Mouse (Mus musculus): ENCODE measurements around the gene Steap3.

The Steap3 gene

DNA sequence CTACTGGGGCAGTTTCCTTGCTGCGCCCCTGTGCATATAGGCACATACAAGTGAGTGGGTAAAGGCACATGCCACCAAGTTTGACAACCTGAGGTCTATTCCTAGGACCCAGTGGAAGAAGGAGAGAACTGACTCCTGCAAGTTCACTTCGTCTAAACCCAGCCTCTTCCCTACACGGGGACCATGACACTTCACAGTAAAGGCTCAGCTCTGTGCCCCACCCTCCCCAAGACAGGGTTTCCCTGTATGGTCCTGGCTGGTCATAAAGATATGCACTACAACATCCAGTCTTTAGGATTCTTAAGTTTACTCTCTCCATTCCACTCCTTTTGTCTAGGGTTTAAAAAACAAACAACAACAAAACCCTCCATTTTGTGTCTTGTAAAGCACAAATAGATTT, 21.9 kb downstream of the Steap3 start:
- DNase-seq (ENCODE audit: low spot score), result no peak

- DNase-seq (ENCODE audit: low spot score), result no peak
These were observed 22.7 kb downstream of the Steap3 start for GRCm38 (mm10) chr1:120249842-120250241.

DNA sequence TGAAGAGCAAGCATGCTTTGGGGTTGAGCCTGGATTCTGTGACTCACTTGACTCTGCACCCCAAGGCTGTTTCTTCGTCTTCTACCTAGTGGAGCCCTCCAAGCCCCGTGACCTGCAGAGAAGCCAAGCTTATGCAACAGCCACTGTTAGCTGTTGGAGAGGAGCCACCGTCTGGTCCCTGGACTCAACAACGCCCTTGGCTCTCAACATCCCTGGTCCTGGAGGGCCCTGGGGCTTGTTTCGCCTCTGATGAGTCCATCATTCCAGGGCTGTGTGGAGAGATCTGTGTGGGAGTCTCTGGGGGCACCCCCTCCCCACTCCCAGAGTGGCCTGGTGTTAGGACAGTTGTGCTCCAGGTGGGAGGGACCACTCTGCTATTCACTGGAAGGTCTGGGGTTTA, 24.3 kb downstream of the Steap3 start:
- peak; percentile 70 for DNase-seq (ENCODE audit: low spot score)

DNA sequence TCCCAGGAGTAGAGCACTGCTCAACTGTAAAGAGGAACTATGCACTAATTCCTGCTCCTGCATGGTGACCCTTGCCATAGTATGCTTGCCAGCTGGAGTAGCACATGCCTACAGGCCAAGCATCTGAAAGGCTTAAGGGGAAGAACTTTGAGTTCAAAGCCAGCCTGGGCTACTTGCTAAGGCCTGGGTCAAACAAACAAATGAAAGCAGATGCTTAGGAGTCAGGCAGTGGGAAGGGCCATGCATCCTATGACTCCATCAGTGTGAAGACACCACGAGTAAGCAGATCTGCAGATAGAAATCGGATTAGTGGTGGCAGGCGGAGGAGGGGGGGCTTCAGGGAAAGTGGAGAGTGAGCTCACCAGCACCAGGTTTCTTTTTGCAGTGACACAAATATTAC, 25.2 kb downstream of the Steap3 start:
- DNase-seq (ENCODE audit: low spot score), result no peak

DNA sequence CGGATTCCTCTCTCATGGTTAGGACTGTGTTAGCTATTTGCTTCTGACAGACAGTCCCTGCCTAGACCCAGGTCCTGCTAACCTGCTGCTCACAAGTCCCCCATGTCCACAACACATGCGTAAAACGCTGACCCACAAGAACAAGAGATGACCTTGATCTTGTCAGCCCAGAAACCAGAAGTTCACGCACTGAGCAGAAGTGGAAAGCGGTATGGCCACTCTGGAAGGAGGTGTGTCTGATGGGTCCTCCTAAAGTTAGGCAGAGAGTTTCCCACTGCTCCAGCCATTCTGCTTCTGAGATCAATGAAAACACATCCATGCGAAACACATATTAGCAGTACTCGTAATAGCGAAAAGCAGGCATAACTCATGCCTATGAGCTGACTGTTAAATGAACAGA, 25.6 kb downstream of the Steap3 start:
- no peak for DNase-seq (ENCODE audit: low spot score)

GRCm38 (mm10) chr1:120245661-120246131, 26.8 kb downstream of the Steap3 start:
- DNase-seq (ENCODE audit: low spot score), result no peak

- no peak for DNase-seq (ENCODE audit: low spot score)
These were observed 27.9 kb downstream of the Steap3 start for GRCm38 (mm10) chr1:120244646-120245045.

DNA sequence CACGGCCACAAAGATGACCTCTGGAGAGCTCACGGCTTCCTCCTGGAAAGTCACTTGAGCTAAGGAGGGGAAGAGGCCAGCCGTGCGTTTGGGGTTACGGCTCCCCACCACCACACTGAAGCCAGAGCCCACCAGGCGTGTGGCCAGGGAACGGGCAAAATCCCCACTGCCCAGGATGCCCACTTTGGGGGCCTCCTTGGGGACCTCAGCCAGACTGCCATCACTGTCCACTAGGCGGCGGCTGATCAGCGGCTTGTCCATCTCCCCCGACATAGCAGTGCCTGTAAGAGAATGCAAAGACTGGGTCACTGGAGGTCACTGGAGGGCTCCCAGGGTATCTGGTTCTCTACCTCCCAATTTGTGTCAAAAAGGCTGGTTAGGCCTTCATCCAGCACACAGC, 28.5 kb downstream of the Steap3 start:
- no peak for DNase-seq (ENCODE audit: low spot score)

DNA sequence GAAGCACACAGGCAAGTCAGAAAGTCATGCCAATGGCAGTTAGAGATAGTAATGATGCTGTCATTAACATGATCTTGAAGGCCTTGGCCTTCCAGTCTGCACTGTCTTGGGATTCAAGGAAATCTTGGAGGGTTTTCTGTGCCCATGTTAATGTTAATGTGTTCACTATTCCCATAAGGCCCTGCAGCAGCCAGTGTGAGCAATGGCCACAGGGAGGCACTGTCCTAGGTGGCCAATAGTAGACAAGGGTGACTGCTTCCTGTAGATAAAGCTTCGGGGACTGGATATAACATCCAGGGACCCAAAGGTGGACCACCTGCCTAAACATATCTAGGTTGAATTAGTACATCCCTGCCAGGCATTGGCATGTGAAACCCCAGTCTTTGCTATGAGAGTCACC, 35.4 kb downstream of the Steap3 start:
- DNase-seq (ENCODE audit: low spot score), result no peak

- no peak for DNase-seq (ENCODE audit: low spot score)
These were observed 36.1 kb downstream of the Steap3 start for GRCm38 (mm10) chr1:120236424-120236823.

- no peak for DNase-seq (ENCODE audit: low spot score)
These were observed 36.8 kb downstream of the Steap3 start for GRCm38 (mm10) chr1:120235631-120236215.

DNA sequence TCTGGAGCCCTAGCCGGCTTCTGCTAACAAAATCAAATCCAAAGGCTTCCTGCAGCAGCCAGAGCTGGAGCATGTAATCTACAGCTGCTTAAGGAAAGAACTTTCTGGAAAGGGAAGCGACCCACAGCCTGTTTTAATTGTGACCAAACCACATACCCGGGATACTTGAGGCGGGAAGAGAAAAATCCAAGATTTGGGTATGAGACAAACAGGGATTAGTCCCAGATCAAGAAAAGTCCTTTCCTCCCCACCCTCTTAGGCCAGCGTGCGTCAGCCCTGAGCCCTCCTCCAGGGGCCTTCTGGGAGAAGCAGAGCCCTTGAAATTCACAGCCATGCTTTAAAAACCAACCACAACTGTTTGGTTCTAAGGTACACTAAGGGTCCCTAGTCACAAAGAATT, 40.3 kb downstream of the Steap3 start:
- no peak for DNase-seq (ENCODE audit: low spot score)

- no peak for DNase-seq (ENCODE audit: low spot score)
These were observed 41.2 kb downstream of the Steap3 start for GRCm38 (mm10) chr1:120231334-120231733.

DNA sequence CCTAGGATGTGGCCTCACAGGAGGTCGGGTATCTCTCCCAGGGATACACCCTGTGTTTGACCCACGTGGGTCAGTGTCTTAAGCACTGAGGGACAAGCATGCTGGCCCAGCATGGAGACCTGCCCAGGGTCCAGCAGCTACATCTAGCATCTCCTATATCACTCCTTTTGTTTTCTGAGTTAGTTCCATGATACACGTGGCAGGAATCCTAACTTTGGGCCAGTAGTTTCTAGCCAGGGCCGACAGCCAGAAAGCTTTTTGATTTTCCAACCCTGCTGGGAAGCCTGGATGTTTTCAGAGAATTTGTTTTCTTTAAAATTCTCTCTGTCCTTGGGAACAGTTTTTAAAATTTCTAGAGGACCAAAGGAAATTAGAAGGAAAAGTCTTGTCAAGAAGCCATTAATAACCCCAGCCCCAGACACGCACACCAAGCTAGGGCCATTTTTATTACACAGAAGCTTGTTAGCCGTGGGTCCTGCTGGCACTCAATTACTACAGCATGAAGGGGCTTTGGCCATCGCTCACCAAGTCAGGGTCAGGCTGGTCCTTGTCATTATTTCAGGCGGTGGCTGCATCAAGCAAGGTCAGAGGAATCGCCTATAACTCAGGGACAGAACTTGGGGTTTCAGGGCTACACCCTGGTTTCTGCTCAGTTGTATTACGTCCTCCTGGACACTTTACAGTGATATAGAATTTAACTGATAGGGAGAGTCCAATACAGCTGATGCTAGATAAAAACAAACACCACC, 42.6 kb downstream of the Steap3 start:
- peak; percentile 24 for DNase-seq (ENCODE audit: low spot score)

DNA sequence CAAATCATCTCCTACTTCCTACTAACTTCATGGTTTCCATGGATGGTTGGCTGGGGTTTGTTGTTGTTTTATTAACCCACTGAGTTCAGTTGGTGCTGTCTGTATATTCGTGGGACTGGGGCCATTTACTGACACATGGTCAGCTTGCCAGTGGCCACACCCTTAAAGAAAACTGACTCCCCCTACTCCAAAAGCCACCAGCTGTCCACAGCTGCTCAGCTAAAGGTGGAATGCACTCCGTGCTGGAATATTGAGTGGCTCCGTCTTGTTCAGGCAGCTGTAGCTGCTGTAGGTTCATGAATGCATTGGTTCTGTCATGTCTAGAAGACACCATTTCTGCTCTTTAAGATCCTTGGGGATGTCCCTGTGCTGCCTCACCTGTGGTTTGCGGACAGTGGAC, 48.9 kb downstream of the Steap3 start:
- DNase-seq (ENCODE audit: low spot score), result no peak

DNA sequence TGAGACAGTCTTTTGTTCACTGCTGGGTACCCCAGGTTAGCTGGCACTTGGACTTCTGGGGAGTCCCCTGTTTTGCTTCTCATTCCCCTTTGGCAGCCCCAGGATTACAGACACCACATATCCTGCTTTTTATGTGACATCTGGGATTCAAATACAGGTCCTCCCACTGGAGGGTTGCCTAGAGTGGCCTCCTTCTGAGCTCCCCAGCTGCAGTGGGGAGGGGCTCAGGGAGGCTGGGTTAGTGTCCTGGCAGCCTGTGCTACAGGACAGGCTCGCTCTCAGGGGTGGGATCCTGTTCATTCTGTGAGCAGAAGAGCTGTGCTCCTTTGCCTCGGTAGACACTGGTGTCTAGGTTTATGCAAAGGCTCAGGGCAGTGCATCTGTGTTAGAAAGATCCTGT, 51.2 kb downstream of the Steap3 start:
- no peak for DNase-seq (ENCODE audit: low spot score)

GRCm38 (mm10) chr1:120220841-120221240, 51.7 kb downstream of the Steap3 start:
- no peak for DNase-seq (ENCODE audit: low spot score)

DNA sequence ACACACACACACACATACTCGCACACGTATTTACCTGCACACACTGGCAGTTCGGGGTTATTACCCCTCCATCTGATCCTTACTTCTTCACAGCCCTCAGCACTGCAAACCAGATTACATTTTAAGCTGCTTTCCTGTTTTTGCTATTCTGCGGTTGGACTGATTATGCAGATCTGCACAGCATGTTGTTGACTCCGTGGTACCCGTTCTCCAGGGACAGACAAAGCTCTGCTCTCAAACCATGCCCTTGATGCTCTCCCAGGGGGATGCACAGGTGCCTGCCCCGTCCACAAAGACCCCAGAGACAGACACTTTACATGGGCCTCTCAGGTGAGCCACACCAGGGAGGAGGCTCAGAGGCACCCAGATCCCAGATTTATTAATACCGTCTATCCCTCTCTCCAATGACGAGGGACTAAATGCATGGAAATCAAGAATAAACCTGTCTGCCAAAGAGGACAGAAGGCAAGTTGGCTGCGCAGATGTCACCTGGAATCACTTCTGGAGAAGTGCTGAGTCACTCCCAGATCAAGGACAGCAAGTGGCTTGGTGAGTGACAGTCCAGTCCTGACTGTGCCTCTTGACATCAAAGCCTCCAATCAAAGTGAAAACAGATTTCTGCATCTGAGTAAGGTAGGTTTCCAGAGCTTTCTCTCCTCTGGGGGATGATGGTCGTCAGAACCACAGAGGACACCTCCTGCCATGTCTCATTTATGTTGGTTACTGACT, 63.8 kb downstream of the Steap3 start:
- DNase-seq (ENCODE audit: low spot score), result no peak

DNA sequence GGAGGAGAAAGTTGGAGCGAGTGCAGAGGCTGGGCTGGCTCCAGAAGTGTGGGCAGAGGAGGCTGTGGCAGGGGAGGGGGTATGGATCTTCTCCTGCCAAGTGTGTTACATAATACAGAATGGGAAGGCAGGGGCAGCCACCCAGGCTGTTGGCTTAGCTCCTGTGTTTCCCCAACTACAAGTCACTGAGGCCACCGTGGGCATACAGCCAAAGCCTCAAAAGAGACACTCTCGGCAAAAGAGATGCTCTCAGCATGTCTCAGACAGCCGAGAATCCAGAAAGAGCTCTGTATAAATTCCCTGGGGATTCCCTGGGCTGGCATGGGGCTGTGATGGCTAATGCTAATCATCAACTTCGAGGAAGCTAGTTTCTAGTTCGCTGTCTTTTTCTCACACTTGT, 64.9 kb downstream of the Steap3 start:
- DNase-seq (ENCODE audit: low spot score), result no peak

DNA sequence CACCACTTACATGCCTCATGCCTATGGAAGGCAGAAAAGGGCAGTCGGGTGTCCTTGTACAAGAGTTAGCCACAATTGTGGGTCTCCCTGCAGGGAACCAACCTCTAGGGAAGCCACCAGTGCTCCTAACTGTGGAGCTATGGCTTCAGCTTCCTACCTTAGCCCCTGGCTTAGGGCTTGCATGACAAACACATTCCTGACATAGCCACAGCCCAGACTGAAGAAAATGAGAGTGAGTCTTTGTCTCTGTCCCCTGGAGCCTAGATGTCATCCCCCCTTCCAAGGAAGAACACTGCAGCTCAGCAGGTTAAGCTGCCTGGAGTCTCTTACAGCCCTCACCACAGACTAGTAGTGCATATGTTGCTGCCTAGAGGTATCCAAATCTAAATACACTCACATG, 67.7 kb downstream of the Steap3 start:
- DNase-seq (ENCODE audit: low spot score), result no peak

GRCm38 (mm10) chr1:120203836-120204235, 68.7 kb downstream of the Steap3 start:
- no peak for DNase-seq (ENCODE audit: low spot score)

DNA sequence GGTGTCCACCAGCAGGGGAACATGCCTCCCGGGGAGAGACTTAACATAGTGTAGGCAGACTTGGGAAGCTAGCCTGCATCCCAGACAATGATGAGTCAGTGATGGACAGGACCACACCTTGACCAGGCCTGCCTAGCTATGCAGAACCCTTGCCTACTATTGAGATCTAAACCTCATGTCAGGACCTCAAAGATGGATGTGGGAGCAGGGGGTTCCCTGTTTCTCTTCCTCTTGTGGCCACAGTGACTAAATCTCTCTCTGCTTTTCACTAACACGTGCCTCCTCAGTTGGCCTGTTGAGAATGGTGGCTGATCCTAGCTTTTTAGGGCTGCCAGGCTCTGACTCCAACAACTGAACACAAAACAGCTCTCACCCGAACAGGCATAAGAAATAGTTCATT, 70.0 kb downstream of the Steap3 start:
- no peak for DNase-seq (ENCODE audit: low spot score)

GRCm38 (mm10) chr1:120198942-120199341, 73.6 kb downstream of the Steap3 start:
- DNase-seq (ENCODE audit: low spot score), result no peak
